Mouse (Mus musculus): ENCODE data around the gene Olfr1471. TPM values are rescaled to one million over a fixed set of nuclear protein-coding genes. Genes with fewer than 3 reads are reported as not detected.

Gene Olfr1471
- not detected for polyA plus RNA-seq (2017; shearing (Covaris generic))

DNA sequence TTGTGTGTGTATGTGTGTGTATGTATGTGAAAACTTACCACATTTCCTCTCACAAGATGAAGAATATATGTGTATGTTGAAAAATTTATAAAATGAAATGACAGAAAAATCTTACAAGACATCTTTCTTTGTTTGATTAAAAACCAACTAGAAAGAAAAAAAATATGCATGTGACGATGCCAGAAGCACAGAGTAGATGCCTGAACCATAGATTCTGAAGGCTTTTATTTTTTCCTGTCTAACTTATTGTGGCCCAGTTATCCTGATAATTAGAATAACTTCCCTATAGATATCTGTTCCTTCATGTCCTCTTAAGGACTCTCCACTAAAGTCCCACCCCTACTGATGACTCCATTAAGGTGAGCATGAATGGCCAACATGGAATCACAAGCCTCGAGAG is at the start of gene Olfr1471:
Gene Olfr1471, plus strand, starts transcription at position 301 of the 400 bp plus-strand sequence.

DNA sequence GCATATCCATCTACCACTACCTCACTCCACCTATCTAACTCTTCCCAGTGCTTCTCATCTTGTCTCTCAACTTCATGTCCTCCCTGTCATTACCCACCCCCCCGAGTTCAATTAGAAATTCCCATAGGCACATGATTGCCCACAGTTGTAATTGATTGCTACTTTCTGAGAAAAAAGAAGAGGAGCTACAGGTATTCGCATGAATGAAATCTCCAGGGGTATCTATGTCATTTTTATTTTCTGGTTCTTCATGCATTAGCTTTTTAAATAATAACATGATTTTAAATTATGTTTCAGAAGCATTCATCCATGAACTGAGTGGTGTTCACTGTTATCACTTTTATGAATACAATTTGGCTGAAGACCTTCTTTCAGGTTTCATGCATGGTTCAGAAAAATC is 35.7 kb upstream of the Olfr1471 start, which contains the start of gene Olfr1469:
Gene Olfr1469, plus strand, starts transcription at position 301 of the 400 bp plus-strand sequence.

DNA sequence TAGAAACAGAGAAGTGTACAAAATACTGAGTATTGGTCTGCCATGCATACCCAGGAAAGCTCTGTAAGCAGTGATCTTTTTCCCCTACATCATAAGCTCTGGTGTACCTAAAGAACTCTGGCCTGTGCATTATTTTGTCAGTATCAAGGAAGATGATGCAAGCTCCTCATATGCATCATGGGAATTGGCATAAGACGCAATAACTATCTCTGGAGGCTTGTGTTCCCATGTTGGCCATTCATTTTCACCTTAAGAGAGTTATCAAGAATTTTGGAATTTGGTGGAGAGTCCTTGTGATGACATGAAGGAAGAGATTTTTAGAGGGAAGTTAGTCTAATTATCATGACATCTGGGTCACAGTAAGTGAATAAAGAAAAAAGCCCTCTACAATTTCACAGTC is 12.8 kb downstream of the Olfr1471 start, which contains the start of gene Olfr1472:
Gene Olfr1472, minus strand, starts transcription at position 101 of the 400 bp plus-strand sequence.

DNA sequence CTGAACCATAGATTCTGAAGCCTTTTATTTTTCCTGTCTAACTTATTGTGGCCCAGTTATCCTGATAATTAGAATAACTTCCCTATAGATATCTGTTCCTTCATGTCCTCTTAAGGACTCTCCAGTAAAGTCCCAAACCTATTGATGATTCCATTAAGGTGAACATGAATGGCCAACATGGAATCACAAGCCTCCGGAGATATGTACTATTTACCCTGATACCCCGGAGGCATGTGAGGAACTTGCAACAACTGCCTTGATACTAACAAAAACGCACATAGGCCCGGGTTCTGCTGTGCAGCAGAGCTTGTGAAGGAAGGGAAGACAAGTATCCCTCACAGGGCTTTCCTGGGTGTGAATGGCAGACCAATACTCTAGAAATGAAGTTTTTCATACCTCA is 26.1 kb downstream of the Olfr1471 start, which contains the start of gene Olfr1474:
Gene Olfr1474, plus strand, starts transcription at position 301 of the 400 bp plus-strand sequence.

DNA sequence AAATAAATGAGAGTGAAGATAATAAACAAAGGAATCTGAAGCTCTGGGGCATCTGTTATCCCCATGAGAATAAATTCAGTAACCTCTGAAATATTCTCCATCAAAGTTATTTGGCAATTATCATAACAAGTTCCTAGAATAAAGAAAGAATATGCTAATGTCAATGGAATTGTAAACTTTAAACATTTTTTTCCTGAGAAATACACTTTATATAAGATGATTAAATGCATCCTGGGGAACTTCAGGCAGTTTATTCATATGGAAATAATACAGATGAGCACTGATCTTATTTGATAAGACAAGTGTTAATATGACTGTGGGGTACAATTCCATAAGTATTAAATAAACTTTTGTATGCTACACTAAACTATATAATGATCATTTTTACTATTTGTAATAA is 36.9 kb downstream of the Olfr1471 start, which contains the start of gene Olfr1475:
Gene Olfr1475, minus strand, starts transcription at position 101 of the 400 bp plus-strand sequence.

DNA sequence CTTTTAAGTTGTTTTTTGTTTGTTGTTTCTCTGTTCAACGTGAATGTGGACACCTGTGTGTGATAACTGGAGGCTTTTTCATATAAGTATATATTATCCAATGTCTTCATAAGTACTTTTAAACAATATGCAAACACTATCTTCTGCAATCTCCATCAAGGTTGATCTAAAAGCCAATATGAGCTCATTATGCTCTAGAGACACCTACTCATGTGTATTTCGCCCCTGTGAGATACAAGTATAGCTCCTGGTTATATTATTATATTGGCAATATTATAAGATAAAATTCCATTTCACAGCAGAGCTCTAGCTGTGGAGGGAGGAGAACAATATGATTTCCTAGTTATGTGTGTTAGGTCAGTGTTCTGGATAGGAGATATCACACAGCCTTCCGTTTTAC is 57.0 kb downstream of the Olfr1471 start, which contains the start of gene Olfr1477:
Gene Olfr1477, plus strand, starts transcription at position 301 of the 400 bp plus-strand sequence.

Other genes starting within 250 kb of the Olfr1471 start
- not detected for gene Olfr1463, start 212.1 kb upstream of the Olfr1471 start, polyA plus RNA-seq (2017; shearing (Covaris generic))
- gene Olfr1465, start 127.9 kb upstream of the Olfr1471 start, polyA plus RNA-seq (2017; shearing (Covaris generic)): not detected
- not detected for gene Olfr1466, start 104.5 kb upstream of the Olfr1471 start, polyA plus RNA-seq (2017; shearing (Covaris generic))
- not detected for gene Olfr1467, start 81.2 kb upstream of the Olfr1471 start, polyA plus RNA-seq (2017; shearing (Covaris generic))
- gene Olfr1469, start 35.6 kb upstream of the Olfr1471 start, polyA plus RNA-seq (2017; shearing (Covaris generic)): under 1 TPM in 1 of 2 experiments, not detected in 1; 0.05 TPM
- not detected for gene Olfr1472, start 12.7 kb downstream of the Olfr1471 start, polyA plus RNA-seq (2017; shearing (Covaris generic))
- gene Olfr1474, start 26.2 kb downstream of the Olfr1471 start, polyA plus RNA-seq (2017; shearing (Covaris generic)): not detected
- gene Olfr1475, start 36.8 kb downstream of the Olfr1471 start, polyA plus RNA-seq (2017; shearing (Covaris generic)): not detected
- gene Olfr1477, start 57.1 kb downstream of the Olfr1471 start, polyA plus RNA-seq (2017; shearing (Covaris generic)): under 1 TPM in 1 of 2 experiments, not detected in 1; 0.09 TPM
- not detected for gene Olfr1480, start 84.5 kb downstream of the Olfr1471 start, polyA plus RNA-seq (2017; shearing (Covaris generic))
- not detected for gene Olfr1484, start 140.1 kb downstream of the Olfr1471 start, polyA plus RNA-seq (2017; shearing (Covaris generic))
- under 1 TPM in 1 of 2 experiments, not detected in 1; 0.06 TPM for gene Olfr1487, start 174.0 kb downstream of the Olfr1471 start, polyA plus RNA-seq (2017; shearing (Covaris generic))
- gene Olfr1489, start 188.2 kb downstream of the Olfr1471 start, polyA plus RNA-seq (2017; shearing (Covaris generic)): not detected
- under 1 TPM in 1 of 2 experiments, not detected in 1; 0.34 TPM for gene Olfr1490, start 207.7 kb downstream of the Olfr1471 start, polyA plus RNA-seq (2017; shearing (Covaris generic))

Measured in activated CD4-positive, CD25-positive, alpha-beta regulatory T cell (primary cell).